Mouse (Mus musculus): ENCODE measurements around the gene Shisa2. TPM values are rescaled to one million over a fixed set of nuclear protein-coding genes. Genes with fewer than 3 reads are reported as not detected.

Gene Shisa2
- total RNA-seq, 1 experiment from 2014 or later, result 2.4 TPM

Other genes starting within 250 kb of the Shisa2 start
- 0.96 and 1.3 TPM in 2 replicates for gene Phf11c, start 229.9 kb upstream of the Shisa2 start, total RNA-seq (2021)
- gene Setdb2, start 184.4 kb upstream of the Shisa2 start, total RNA-seq (2021), result 9.2 and 12.7 TPM in 2 replicates
- 34.5 and 42.0 TPM in 2 replicates for gene Cab39l, start 184.3 kb upstream of the Shisa2 start, total RNA-seq (2021)
- 56.4 and 70.4 TPM in 2 replicates for gene Cdadc1, start 27.3 kb upstream of the Shisa2 start, total RNA-seq (2021)